Mouse (Mus musculus) forebrain, embryonic 14.5 days (tissue): ENCODE measurements around the gene Pde4d. TPM values are rescaled to one million over a fixed set of nuclear protein-coding genes. Genes with fewer than 3 reads are reported as not detected.
A peak's percentile ranks its signal among the peaks of the same experiment; 100 is the strongest.

Source experiments
- ATAC-seq: fragments of 200-750 bp; cut with Nextera tagmentation; 2 replicates; pipeline ENCODE4 v1.8.0; 2017; ENCODE audit warnings: mild to moderate bottlenecking, moderate library complexity
- DNase-seq: peaks from one replicate; pipeline ENCODE4 v3.0.0-alpha.2; 2015; ENCODE audit warnings: low spot score
- H3K27ac ChIP-seq: fragments of 300-500 bp; sonication (generic); 2 replicates; pipeline ENCODE4 v1.5.1; 2014; ENCODE audit warnings: low read depth, mild to moderate bottlenecking, control low read depth, low read length, moderate library complexity
- H3K27me3 ChIP-seq: fragments of 300-500 bp; sonication (generic); replicated peaks from 2 replicates; pipeline ENCODE4 v1.6.1; 2014; ENCODE audit warnings: low read length, control low read depth, mixed read lengths; ENCODE audit not compliant: control insufficient read depth, insufficient read depth
- H3K36me3 ChIP-seq: fragments of 300-500 bp; sonication (generic); 2 replicates; pipeline ENCODE4 v1.6.1; 2014; ENCODE audit warnings: low read length, control low read depth; ENCODE audit not compliant: control insufficient read depth, insufficient read depth
- H3K4me1 ChIP-seq: fragments of 300-500 bp; sonication (generic); 2 replicates; pipeline ENCODE4 v1.6.1; 2014; ENCODE audit warnings: antibody characterized with exemption, low read length, control low read depth; ENCODE audit not compliant: control insufficient read depth, insufficient read depth
- H3K4me2 ChIP-seq: fragments of 300-500 bp; sonication (generic); 2 replicates; pipeline ENCODE4 v1.6.1; 2014; ENCODE audit warnings: mild to moderate bottlenecking, control low read depth, low read length
- H3K4me3 ChIP-seq: fragments of 300-500 bp; sonication (generic); 2 replicates; pipeline ENCODE4 v1.5.1; 2014; ENCODE audit warnings: low read depth, low read length, control low read depth
- H3K9ac ChIP-seq: fragments of 300-500 bp; sonication (generic); 2 replicates; pipeline ENCODE4 v1.6.1; 2014; ENCODE audit warnings: mild to moderate bottlenecking, low read length, control low read depth, moderate library complexity
- H3K9me3 ChIP-seq: fragments of 300-500 bp; sonication (generic); replicated peaks from 2 replicates; pipeline ENCODE4 v1.6.1; 2016; ENCODE audit warnings: low read length, control low read depth, mixed read lengths; ENCODE audit not compliant: control insufficient read depth
- WGBS: fragments of 180-500 bp; shearing (Covaris S2); extraction: QIAGEN DNeasy Blood & Tissue Kit; methylation state at CpG from one replicate; pipeline ENCODE4 v1.1.7; 2014; 5-methylcytosine and 5-hydroxymethylcytosine counted together
- polyA plus RNA-seq: library from polyadenylated mRNA; unstranded; fragments of >200 nt; fragmentation: Nextera tagmentation; extraction: Ambion mirVana; gene quantifications from 2 replicates; pipeline ENCODE4 v1.2.1, GENCODE M21; 2014

The Pde4d gene
- polyA plus RNA-seq, 1 experiment from 2014 or later = 13.7 TPM

- no peaks in the 10 kb centered on the region for H3K4me1 ChIP-seq
- H3K27ac ChIP-seq = no peak overlapping the region
- no peaks in the 10 kb centered on the region for H3K27me3 ChIP-seq
- DNase-seq = no peak
- H3K4me3 ChIP-seq = no peak overlapping the region
- ATAC-seq = no peak
- H3K36me3 ChIP-seq = no peaks in the 10 kb centered on the region
- H3K9me3 ChIP-seq = no peaks in the 10 kb centered on the region
- WGBS = 89% methylated on average over 10 of the region's 10 CpGs
- H3K4me2 ChIP-seq = no peak overlapping the region
- H3K9ac ChIP-seq = no peak overlapping the region
Observed at GRCm38 (mm10) chr13:109665803-109666403, 1216.2 kb downstream of the Pde4d start.

GRCm38 (mm10) chr13:109669965-109670364 lies 1220.2 kb downstream of the Pde4d start:
- DNase-seq (no peak), ATAC-seq (no peak)
- Histone ChIP-seq H3K27ac (no peak overlapping the region), H3K9ac (no peak overlapping the region), H3K4me2 (no peak overlapping the region), H3K4me1 (no peaks in the 10 kb centered on the region), H3K27me3 (no peaks in the 10 kb centered on the region), H3K4me3 (no peak overlapping the region), H3K36me3 (no peaks in the 10 kb centered on the region), H3K9me3 (no peaks in the 10 kb centered on the region)
- 78% methylated on average over 4 of the region's 4 CpGs for WGBS

GRCm38 (mm10) chr13:109671589-109672347 lies 1222.0 kb downstream of the Pde4d start:
- no peak; the same call in 1 of the 2 replicates for ATAC-seq

GRCm38 (mm10) chr13:109677047-109677446 lies 1227.3 kb downstream of the Pde4d start:
- DNase-seq (no peak), ATAC-seq (no peak)
- H3K4me3 ChIP-seq = no peak overlapping the region
- no peaks in the 10 kb centered on the region for H3K9me3 ChIP-seq
- no peaks in the 10 kb centered on the region for H3K27me3 ChIP-seq
- no peaks in the 10 kb centered on the region for H3K4me1 ChIP-seq
- no peak overlapping the region for H3K9ac ChIP-seq
- no peaks in the 10 kb centered on the region for H3K36me3 ChIP-seq
- WGBS = 42% methylated on average over 4 of the region's 4 CpGs
- no peak overlapping the region for H3K4me2 ChIP-seq
- H3K27ac ChIP-seq = no peak overlapping the region

More at GRCm38 (mm10) chr13:109671589-109672347, 1222.0 kb downstream of the Pde4d start:
- no peak overlapping the region for H3K4me2 ChIP-seq
- 28% methylated on average over 8 of the region's 8 CpGs for WGBS
- no peak overlapping the region for H3K9ac ChIP-seq
- H3K36me3 ChIP-seq = no peaks in the 10 kb centered on the region
- H3K4me3 ChIP-seq = no peak overlapping the region
- no peaks in the 10 kb centered on the region for H3K27me3 ChIP-seq
- peak; percentile 61 for DNase-seq
- no peaks in the 10 kb centered on the region for H3K4me1 ChIP-seq
- no peaks in the 10 kb centered on the region for H3K9me3 ChIP-seq
- H3K27ac ChIP-seq = no peak overlapping the region

- Histone ChIP-seq H3K4me2 (no peak overlapping the region), H3K27ac (no peak overlapping the region), H3K9ac (no peak overlapping the region), H3K4me1 (no peaks in the 10 kb centered on the region), H3K4me3 (no peak overlapping the region), H3K27me3 (no peaks in the 10 kb centered on the region), H3K36me3 (no peaks in the 10 kb centered on the region), H3K9me3 (no peaks in the 10 kb centered on the region)
- ATAC-seq (no peak), DNase-seq (no peak)
- 99% methylated on average over 3 of the region's 3 CpGs for WGBS
Observed at GRCm38 (mm10) chr13:109677617-109678016, 1227.9 kb downstream of the Pde4d start.

GRCm38 (mm10) chr13:109678991-109679390 lies 1229.2 kb downstream of the Pde4d start:
- Histone ChIP-seq H3K27me3 (no peaks in the 10 kb centered on the region), H3K27ac (no peak overlapping the region), H3K36me3 (no peaks in the 10 kb centered on the region), H3K4me2 (no peak overlapping the region), H3K9ac (no peak overlapping the region), H3K4me3 (no peak overlapping the region), H3K4me1 (no peaks in the 10 kb centered on the region), H3K9me3 (no peaks in the 10 kb centered on the region)
- DNase-seq (no peak), ATAC-seq (no peak)
- WGBS = 96% methylated on average over 1 of the region's 1 CpGs

GRCm38 (mm10) chr13:109680229-109680628 lies 1230.5 kb downstream of the Pde4d start:
- Histone ChIP-seq H3K9me3 (no peaks in the 10 kb centered on the region), H3K4me2 (no peak overlapping the region), H3K36me3 (no peaks in the 10 kb centered on the region), H3K4me1 (no peaks in the 10 kb centered on the region), H3K27ac (no peak overlapping the region), H3K27me3 (no peaks in the 10 kb centered on the region), H3K4me3 (no peak overlapping the region), H3K9ac (no peak overlapping the region)
- no peak for DNase-seq
- ATAC-seq = no peak
- 87% methylated on average over 8 of the region's 8 CpGs for WGBS

GRCm38 (mm10) chr13:109681699-109682293 lies 1232.0 kb downstream of the Pde4d start:
- H3K4me1 ChIP-seq = no peaks in the 10 kb centered on the region
- no peak for ATAC-seq
- no peak overlapping the region for H3K4me2 ChIP-seq
- no peak overlapping the region for H3K27ac ChIP-seq
- H3K9ac ChIP-seq = no peak overlapping the region
- 90% methylated on average over 4 of the region's 4 CpGs for WGBS
- no peaks in the 10 kb centered on the region for H3K9me3 ChIP-seq
- no peak overlapping the region for H3K4me3 ChIP-seq
- no peaks in the 10 kb centered on the region for H3K27me3 ChIP-seq
- no peaks in the 10 kb centered on the region for H3K36me3 ChIP-seq
- no peak for DNase-seq

- H3K4me1 ChIP-seq = no peaks in the 10 kb centered on the region
- H3K36me3 ChIP-seq = no peaks in the 10 kb centered on the region
- H3K27ac ChIP-seq = no peak overlapping the region
- H3K9me3 ChIP-seq = no peaks in the 10 kb centered on the region
- ATAC-seq (no peak), DNase-seq (no peak)
- H3K4me2 ChIP-seq = no peak overlapping the region
- H3K27me3 ChIP-seq = no peaks in the 10 kb centered on the region
- H3K9ac ChIP-seq = no peak overlapping the region
- WGBS = 82% methylated on average over 10 of the region's 10 CpGs
- no peak overlapping the region for H3K4me3 ChIP-seq
Observed at GRCm38 (mm10) chr13:109683001-109683400, 1233.3 kb downstream of the Pde4d start.
